Mouse (Mus musculus): ENCODE measurements around the gene Cd27.
"Not testable (repeated sequence)": the region's sequence is repeated elsewhere in the genome, so short reads cannot be mapped to it uniquely, and the experiment has no call there.

DNA sequence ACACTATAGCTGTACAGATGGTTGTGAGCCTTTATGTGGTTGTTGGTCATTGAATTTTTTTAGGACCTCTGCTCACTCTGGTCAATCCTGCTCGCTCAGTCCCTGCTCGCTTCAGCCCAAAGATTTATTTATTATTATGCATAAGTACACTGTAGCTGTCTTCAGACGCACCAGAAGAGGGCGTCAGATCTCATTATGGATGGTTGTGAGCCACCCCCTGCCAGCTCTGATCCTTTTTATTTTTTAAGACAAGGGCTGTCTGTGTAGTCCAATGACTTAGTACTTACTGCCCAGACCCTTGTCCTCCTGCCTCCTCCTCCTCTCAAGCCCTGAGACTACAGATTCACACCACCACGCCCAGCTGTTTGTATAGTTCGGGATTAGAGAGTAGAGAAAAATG lies 29.8 kb upstream of the Cd27 start:
- TF ChIP-seq ZNF384 (IDR thresholded peaks at IDR 0.05; ENCODE audit: low read depth, low read length); HCFC1 (IDR thresholded peaks at IDR 0.05; ENCODE audit: borderline replicate concordance, insufficient read depth, low read length): not testable (repeated sequence)
